Comparison of ENCODE assay signal across 18 mouse cellular contexts in genomic region chr11:17620462-17621248, GRCm38 (mm10).
"Had no signal": no experiment of that assay in that cellular context is flagged by ENCODE, and none has a peak within 500 bp of the region (broad histone marks: within the 10 kb centered on the region; RNA-seq: fewer than 3 reads in every experiment).

No protein-coding gene starts in this region.

- H3K9ac ChIP-seq: kidney, embryonic 15.5 days; limb, embryonic 12.5 days; limb, embryonic 15.5 days; liver, embryonic 14.5 days; liver, postnatal 0 days; lung, embryonic 14.5 days had no signal

- H3K4me1 ChIP-seq: kidney, embryonic 15.5 days; limb, embryonic 12.5 days; limb, embryonic 15.5 days; megakaryocyte, embryonic 14.5 days had no signal

- ATAC-seq: liver, postnatal 0 days had no signal

- DNase-seq: kidney, adult 11 months; kidney, adult 8-10 months; kidney, postnatal 25 days; left cerebral cortex, postnatal 4 days; liver, postnatal 0 days; lung, embryonic 14.5 days; lung, postnatal 10 days; lung, postnatal 36 days; midbrain, embryonic 14.5 days; thymus, adult 2 months; thymus, postnatal 25 days had no signal

- H3K27me3 ChIP-seq: kidney, embryonic 15.5 days; limb, embryonic 12.5 days; limb, embryonic 15.5 days; megakaryocyte, embryonic 14.5 days had no signal

- H3K9me3 ChIP-seq: kidney, embryonic 15.5 days; limb, embryonic 12.5 days; limb, embryonic 15.5 days; megakaryocyte, embryonic 14.5 days had no signal

- H3K27ac ChIP-seq: kidney, embryonic 15.5 days; limb, embryonic 12.5 days; limb, embryonic 15.5 days; liver, embryonic 14.5 days had no signal

- H3K4me2 ChIP-seq: kidney, embryonic 15.5 days; limb, embryonic 12.5 days; limb, embryonic 15.5 days; liver, embryonic 11.5 days; lung, embryonic 14.5 days; midbrain, embryonic 11.5 days had no signal

- H3K4me3 ChIP-seq: kidney, embryonic 15.5 days; limb, embryonic 12.5 days; limb, embryonic 15.5 days; megakaryocyte, embryonic 14.5 days had no signal

- H3K36me3 ChIP-seq: kidney, embryonic 15.5 days; limb, embryonic 12.5 days; limb, embryonic 15.5 days had no signal
